9 mouse cellular contexts compared by ENCODE assay signal in the genomic region with DNA sequence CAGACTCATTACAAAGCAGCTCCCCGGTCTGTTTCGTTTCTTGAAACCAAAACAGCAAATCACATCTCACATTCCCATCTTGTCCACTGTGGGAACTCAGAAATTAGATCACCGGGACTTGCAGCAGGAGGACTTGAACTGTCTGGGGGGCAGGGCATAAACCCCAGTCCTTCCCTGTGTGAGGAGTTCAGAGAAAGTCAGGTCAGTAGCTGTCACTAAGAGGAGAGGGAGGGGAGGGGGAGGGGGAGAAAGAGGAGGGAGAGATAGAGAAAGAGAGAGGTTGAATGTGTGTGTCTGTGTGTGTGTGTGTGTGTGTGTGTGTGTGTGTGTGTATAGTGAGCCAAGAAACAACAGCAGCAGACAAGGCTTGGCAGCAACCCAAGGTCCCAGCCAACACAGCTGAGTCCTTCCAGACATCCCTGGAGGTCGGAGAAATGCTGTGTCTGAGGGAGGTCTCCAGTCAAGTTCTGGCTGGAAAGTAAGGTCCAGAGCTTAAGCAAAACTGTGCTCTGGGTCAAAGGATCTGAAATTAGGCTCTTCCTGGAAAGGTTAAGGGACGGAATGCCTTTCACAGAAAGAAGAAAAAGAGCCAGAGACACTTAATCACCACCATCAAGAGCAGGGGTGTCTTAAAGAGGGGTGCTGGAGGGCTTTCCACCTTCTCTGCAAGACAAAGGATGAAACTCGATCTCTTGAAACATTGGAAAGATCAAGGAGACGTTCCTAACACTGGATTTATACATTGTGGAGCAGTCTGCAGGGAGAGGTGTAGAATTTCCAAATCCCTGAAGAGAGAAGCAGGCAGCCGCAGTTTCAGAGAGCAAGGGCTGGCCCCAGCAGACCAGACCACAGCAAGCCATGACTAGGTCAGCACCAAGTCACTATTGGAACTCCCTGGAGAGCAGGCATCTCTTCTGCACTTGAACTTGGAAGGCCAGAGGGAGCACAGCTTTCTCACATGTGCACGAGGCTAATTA. TPM values are rescaled to one million over a fixed set of nuclear protein-coding genes. Genes with fewer than 3 reads are reported as not detected.
A peak's percentile ranks its signal among the peaks of the same experiment; 100 is the strongest.
DNase-seq lines count a peak whose midpoint lies in the region; ATAC-seq lines count a peak whose summit lies in the region.
"Had no signal": no experiment of that assay in that cellular context is flagged by ENCODE, and none has a peak within 500 bp of the region (broad histone marks: within the 10 kb centered on the region; RNA-seq: fewer than 3 reads in every experiment).

No protein-coding gene starts in this region.

- H3K4me2 ChIP-seq in forebrain, embryonic 11.5 days (ENCODE audit: low read depth, low read length, severe bottlenecking) = no peak overlapping the region

- no peaks in the 10 kb centered on the region for H3K27me3 ChIP-seq in forebrain, embryonic 11.5 days (ENCODE audit: control insufficient read depth, insufficient read depth, low read length)

- DNase-seq in right cerebral cortex, postnatal 4 days = peak; percentile 56
- no peak for DNase-seq in right cerebral cortex, adult 2 months (ENCODE audit: low spot score in 2 of 2)
- peak; percentile 61 for DNase-seq in forebrain, embryonic 11.5 days (ENCODE audit: low spot score)
- DNase-seq in heart, postnatal 14 days = peak; percentile 82 to 83
- peak; percentile 88 to 91 for DNase-seq in kidney, postnatal 4 days
- DNase-seq in neural tube, embryonic 10.5 days (ENCODE audit: extremely low spot score, low spot score) = peak; percentile 39
- no peak for DNase-seq in layer of hippocampus, adult 18-20 months (ENCODE audit: low spot score in 2 of 2)

- peak; percentile 53; the same call in 1 of the 2 replicates for ATAC-seq in forebrain, embryonic 11.5 days (replicated peaks; ENCODE audit: low FRiP score)
- ATAC-seq in inflammation-experienced regulatory T-cells, adult 6 months = no peak

- intact Hi-C loops in heart, postnatal 14 days (cut with DNase I) = loop anchor here (5.0 kb wide), 1 partner anchor 41 kb away; the partner anchor contains the start of gene Bach2

- H3K27ac ChIP-seq in forebrain, embryonic 11.5 days (ENCODE audit: low read depth, low read length) = no peak overlapping the region
- H3K27ac ChIP-seq: macrophage had no signal

- no peaks in the 10 kb centered on the region for H3K36me3 ChIP-seq in forebrain, embryonic 11.5 days (ENCODE audit: control insufficient read depth, insufficient read depth, low read length)

- WGBS in forebrain, embryonic 11.5 days = 29% methylated on average over 9 of the region's 9 CpGs

- H3K9ac ChIP-seq in forebrain, embryonic 11.5 days (ENCODE audit: low read length) = no peak overlapping the region

- no peaks in the 10 kb centered on the region for H3K9me3 ChIP-seq in forebrain, embryonic 11.5 days (ENCODE audit: control insufficient read depth, low read length)

- peaks cover 3% of the 10 kb centered on the region; the same call in 1 of the 2 replicates for H3K4me1 ChIP-seq in forebrain, embryonic 11.5 days (replicated peaks; ENCODE audit: control insufficient read depth, insufficient read depth, low read length)

- no peak overlapping the region for H3K4me3 ChIP-seq in forebrain, embryonic 11.5 days (ENCODE audit: low read depth, low read length)

RNA-seq across cellular contexts. Expression of gene Bach2, which starts 42.4 kb away (rescaled TPM):
- 16.2 and 17.3 TPM in 2 replicates for polyA plus RNA-seq in forebrain, embryonic 11.5 days (2014; fragmentation: Nextera tagmentation; extraction: Ambion mirVana)
- 10 to 100 TPM; 11.2 TPM for total RNA-seq in heart, postnatal 14 days (2021)
- polyA plus RNA-seq in inflammation-experienced regulatory T-cells, adult 6 months (2017; shearing (Covaris generic)) = 10 to 100 TPM in 2 of 3 experiments, 1 to 10 TPM in 1; 1.9 to 18.4 (median 14.6) TPM
- total RNA-seq in layer of hippocampus, adult 18-20 months (2021) = 10 to 100 TPM in 1 of 2 experiments, 1 to 10 TPM in 1; 9.1 to 12.9 TPM

Comparison
In these comparisons a context has a peak if more than half of its experiments do, and no peak if none do; other contexts are left out.
1. DNase-seq: peak in right cerebral cortex, postnatal 4 days (single experiment), forebrain, embryonic 11.5 days (single experiment), heart, postnatal 14 days (2 of 2), kidney, postnatal 4 days (2 of 2) and neural tube, embryonic 10.5 days (single experiment); none in right cerebral cortex, adult 2 months (0 of 2) and layer of hippocampus, adult 18-20 months (0 of 2).